Mouse (Mus musculus): ENCODE data around the gene Tex26.

- no peak for TF ChIP-seq CTCF (conservative IDR thresholded peaks at IDR 0.05 in 1 of 2, IDR thresholded peaks at IDR 0.05 in 1 of 2; ENCODE audit: low read depth in 2 of 2, low read length in 2 of 2)
- no peak for TF ChIP-seq TCF12 (IDR thresholded peaks at IDR 0.05; ENCODE audit: low read depth, low read length)
- no peak for TF ChIP-seq POLR2A (IDR thresholded peaks at IDR 0.05; ENCODE audit: low read depth, low read length)
- TF ChIP-seq HCFC1 (IDR thresholded peaks at IDR 0.05; ENCODE audit: low read depth, low read length) = no peak
- no peak for TF ChIP-seq MXI1 (IDR thresholded peaks at IDR 0.05; ENCODE audit: low read depth, low read length)
- no peak for TF ChIP-seq MYC (IDR thresholded peaks at IDR 0.05; ENCODE audit: low read depth, low read length)
- TF ChIP-seq RAD21 (IDR thresholded peaks at IDR 0.05; ENCODE audit: low read depth, low read length) = no peak
- no peak for TF ChIP-seq USF2 (conservative IDR thresholded peaks at IDR 0.05; ENCODE audit: low read depth, low read length)
- no peak for TF ChIP-seq ZKSCAN1 (IDR thresholded peaks at IDR 0.05; ENCODE audit: borderline replicate concordance, low read depth, low read length)
- no peak for TF ChIP-seq POLR2AphosphoS2 (IDR thresholded peaks at IDR 0.05; ENCODE audit: low read depth, low read length)
- no peak for TF ChIP-seq JUN (IDR thresholded peaks at IDR 0.05; ENCODE audit: insufficient read depth, low read depth, low read length)
- TF ChIP-seq USF1 (IDR thresholded peaks at IDR 0.05; ENCODE audit: low read depth, low read length) = no peak
Observed at GRCm38 (mm10) chr5:149510323-149510722, 70.9 kb downstream of the Tex26 start.
